Mouse (Mus musculus) hindbrain, embryonic 16.5 days (tissue): ENCODE measurements at regions not wholly inside any gene's neighbourhood (a gene's known extent, or its start where the extent isn't known, plus 50 kb on each side); places are given as distances from the start of the nearest gene placed in this dataset.
"Not testable (repeated sequence)": the region's sequence is repeated elsewhere in the genome, so short reads cannot be mapped to it uniquely, and the experiment has no call there.

Experiments
- ATAC-seq: fragments of 200-750 bp; cut with Nextera tagmentation; 2 replicates; pipeline ENCODE4 v1.8.0; 2017; ENCODE audit warnings: moderate TSS enrichment, moderate library complexity
- H3K27ac ChIP-seq: fragments of 300-500 bp; sonication (generic); 2 replicates; pipeline ENCODE4 v1.5.1; 2014; ENCODE audit warnings: low read depth, mild to moderate bottlenecking, control low read depth, low read length, moderate library complexity
- H3K27me3 ChIP-seq: fragments of 300-500 bp; sonication (generic); replicated peaks from 2 replicates; pipeline ENCODE4 v1.6.1; 2014; ENCODE audit warnings: low read length; ENCODE audit not compliant: control insufficient read depth, insufficient read depth
- H3K36me3 ChIP-seq: fragments of 300-500 bp; sonication (generic); 2 replicates; pipeline ENCODE4 v1.6.1; 2014; ENCODE audit warnings: mild to moderate bottlenecking, low read length, moderate library complexity, mixed read lengths; ENCODE audit not compliant: control insufficient read depth, insufficient read depth
- H3K4me1 ChIP-seq: fragments of 300-500 bp; sonication (generic); 2 replicates; pipeline ENCODE4 v1.6.1; 2014; ENCODE audit warnings: low read depth, low read length; ENCODE audit not compliant: control insufficient read depth, insufficient read depth
- H3K4me2 ChIP-seq: fragments of 300-500 bp; sonication (generic); 2 replicates; pipeline ENCODE4 v1.6.1; 2014; ENCODE audit warnings: mild to moderate bottlenecking, low read length, control low read depth, moderate library complexity
- H3K4me3 ChIP-seq: fragments of 300-500 bp; sonication (generic); 2 replicates; pipeline ENCODE4 v1.5.1; 2014; ENCODE audit warnings: mild to moderate bottlenecking, low read length, control low read depth, moderate library complexity
- H3K9ac ChIP-seq: fragments of 300-500 bp; sonication (generic); 2 replicates; pipeline ENCODE4 v1.6.1; 2014; ENCODE audit warnings: low read depth, mild to moderate bottlenecking, control low read depth, low read length, moderate library complexity
- H3K9me3 ChIP-seq: fragments of 300-500 bp; sonication (generic); 2 replicates; pipeline ENCODE4 v1.6.1; 2014; ENCODE audit warnings: mild to moderate bottlenecking, low read length, moderate library complexity; ENCODE audit not compliant: control insufficient read depth
- WGBS: fragments of 180-500 bp; shearing (Covaris S2); extraction: QIAGEN DNeasy Blood & Tissue Kit; methylation state at CpG from one replicate; pipeline ENCODE4 v1.1.7; 2014; 5-methylcytosine and 5-hydroxymethylcytosine counted together

GRCm38 (mm10) chr10:118050152-118050641 is 91.4 kb upstream of the Mdm1 start:
- no peaks in the 10 kb centered on the region for H3K27me3 ChIP-seq
- no peaks in the 10 kb centered on the region for H3K36me3 ChIP-seq
- no peak overlapping the region for H3K4me3 ChIP-seq
- no peak for ATAC-seq
- no peaks in the 10 kb centered on the region; the same call in 1 of the 2 replicates for H3K9me3 ChIP-seq
- H3K4me1 ChIP-seq, result no peaks in the 10 kb centered on the region
- no peak overlapping the region for H3K9ac ChIP-seq
- 90% methylated on average over 5 of the region's 5 CpGs for WGBS
- no peak overlapping the region for H3K27ac ChIP-seq
- H3K4me2 ChIP-seq, result no peak overlapping the region

DNA sequence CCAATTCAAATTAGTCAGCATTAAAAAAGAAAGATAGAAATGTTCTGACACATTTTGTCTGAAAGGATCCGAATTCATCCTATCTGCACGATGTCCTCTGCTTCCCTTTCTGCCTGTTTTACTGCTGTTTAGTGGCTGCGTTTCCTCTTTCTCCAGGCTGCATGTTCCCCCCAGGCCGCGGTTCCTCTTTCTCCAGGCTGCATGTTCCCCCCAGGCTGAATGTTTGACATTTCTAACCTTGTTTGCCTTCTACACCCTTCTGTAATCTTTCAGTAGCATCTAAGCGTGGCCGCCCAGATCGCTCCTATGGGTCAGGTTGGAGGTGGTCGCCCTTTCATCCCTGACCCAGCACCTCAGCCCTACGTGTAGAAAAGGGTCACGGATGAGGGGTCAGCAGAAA is 89.6 kb upstream of the Mdm1 start:
- peaks cover 2% of the 10 kb centered on the region for H3K4me1 ChIP-seq
- no peaks in the 10 kb centered on the region for H3K27me3 ChIP-seq
- no peak overlapping the region for H3K4me2 ChIP-seq
- 84% methylated on average over 11 of the region's 11 CpGs for WGBS
- H3K36me3 ChIP-seq, result no peaks in the 10 kb centered on the region
- no peak for ATAC-seq
- no peak overlapping the region for H3K27ac ChIP-seq
- H3K9me3 ChIP-seq, result no peaks in the 10 kb centered on the region; the same call in 1 of the 2 replicates
- no peak overlapping the region for H3K4me3 ChIP-seq
- H3K9ac ChIP-seq, result no peak overlapping the region

DNA sequence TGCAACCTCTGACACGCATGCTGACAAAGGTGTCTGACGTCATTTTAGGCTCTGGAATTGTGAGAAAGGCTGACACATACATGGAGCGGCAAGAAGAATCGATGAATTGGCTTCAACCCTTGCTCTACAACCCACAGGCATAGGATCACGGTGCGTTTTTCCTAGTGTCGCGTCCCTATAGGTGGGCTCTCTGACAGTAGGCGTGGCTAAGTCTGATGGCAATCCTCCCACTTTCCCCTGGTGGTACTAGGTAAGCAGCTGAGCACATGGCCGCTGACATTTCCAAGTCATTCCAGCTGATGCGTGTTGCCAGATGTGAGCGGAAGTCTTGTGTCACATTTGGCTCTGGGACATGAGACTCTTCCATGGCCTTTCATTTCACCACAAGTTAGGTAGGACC is 89.1 kb upstream of the Mdm1 start:
- peaks cover 7% of the 10 kb centered on the region for H3K4me1 ChIP-seq
- no peak overlapping the region for H3K27ac ChIP-seq
- H3K9me3 ChIP-seq, result no peaks in the 10 kb centered on the region; the same call in 1 of the 2 replicates
- 89% methylated on average over 12 of the region's 12 CpGs for WGBS
- H3K4me3 ChIP-seq, result no peak overlapping the region
- H3K27me3 ChIP-seq, result no peaks in the 10 kb centered on the region
- no peak overlapping the region for H3K4me2 ChIP-seq
- no peak for ATAC-seq
- no peaks in the 10 kb centered on the region for H3K36me3 ChIP-seq
- H3K9ac ChIP-seq, result no peak overlapping the region

- Histone ChIP-seq H3K4me2 (no peak overlapping the region), H3K27ac (no peak overlapping the region), H3K4me3 (no peak overlapping the region), H3K9me3 (no peaks in the 10 kb centered on the region; the same call in 1 of the 2 replicates), H3K27me3 (no peaks in the 10 kb centered on the region), H3K4me1 (peaks cover 7% of the 10 kb centered on the region), H3K9ac (no peak overlapping the region), H3K36me3 (no peaks in the 10 kb centered on the region)
- 90% methylated on average over 5 of the region's 5 CpGs for WGBS
- ATAC-seq, result no peak
These were observed 88.6 kb upstream of the Mdm1 start for GRCm38 (mm10) chr10:118053037-118053436.

- Histone ChIP-seq H3K27me3 (no peaks in the 10 kb centered on the region), H3K4me3 (no peak overlapping the region), H3K4me1 (peaks cover 7% of the 10 kb centered on the region), H3K9me3 (no peaks in the 10 kb centered on the region; the same call in 1 of the 2 replicates), H3K27ac (peak overlapping the region; percentile 36; the same call in 1 of the 2 replicates), H3K4me2 (peak overlapping the region; percentile 29), H3K36me3 (no peaks in the 10 kb centered on the region), H3K9ac (no peak overlapping the region)
- WGBS, result 28% methylated on average over 9 of the region's 9 CpGs
- peak; percentile 48; the same call in 1 of the 2 replicates for ATAC-seq
These were observed 84.8 kb upstream of the Mdm1 start for GRCm38 (mm10) chr10:118056789-118057271.

- WGBS, result 75% methylated on average over 3 of the region's 3 CpGs
- Histone ChIP-seq H3K4me3 (no peak overlapping the region), H3K27ac (no peak overlapping the region; the same call in 1 of the 2 replicates), H3K9ac (no peak overlapping the region), H3K27me3 (no peaks in the 10 kb centered on the region), H3K4me1 (peaks cover 7% of the 10 kb centered on the region), H3K36me3 (no peaks in the 10 kb centered on the region), H3K9me3 (no peaks in the 10 kb centered on the region; the same call in 1 of the 2 replicates), H3K4me2 (no peak overlapping the region)
- no peak for ATAC-seq
These were observed 84.1 kb upstream of the Mdm1 start for GRCm38 (mm10) chr10:118057516-118057915.

GRCm38 (mm10) chr10:118064816-118065216 is 76.8 kb upstream of the Mdm1 start:
- no peaks in the 10 kb centered on the region for H3K4me1 ChIP-seq
- no peak overlapping the region for H3K9ac ChIP-seq
- no peak overlapping the region for H3K27ac ChIP-seq
- no peak overlapping the region for H3K4me2 ChIP-seq
- ATAC-seq, result no peak
- H3K36me3 ChIP-seq, result no peaks in the 10 kb centered on the region
- H3K4me3 ChIP-seq, result no peak overlapping the region
- 70% methylated on average over 7 of the region's 7 CpGs for WGBS
- no peaks in the 10 kb centered on the region for H3K27me3 ChIP-seq
- no peaks in the 10 kb centered on the region for H3K9me3 ChIP-seq

DNA sequence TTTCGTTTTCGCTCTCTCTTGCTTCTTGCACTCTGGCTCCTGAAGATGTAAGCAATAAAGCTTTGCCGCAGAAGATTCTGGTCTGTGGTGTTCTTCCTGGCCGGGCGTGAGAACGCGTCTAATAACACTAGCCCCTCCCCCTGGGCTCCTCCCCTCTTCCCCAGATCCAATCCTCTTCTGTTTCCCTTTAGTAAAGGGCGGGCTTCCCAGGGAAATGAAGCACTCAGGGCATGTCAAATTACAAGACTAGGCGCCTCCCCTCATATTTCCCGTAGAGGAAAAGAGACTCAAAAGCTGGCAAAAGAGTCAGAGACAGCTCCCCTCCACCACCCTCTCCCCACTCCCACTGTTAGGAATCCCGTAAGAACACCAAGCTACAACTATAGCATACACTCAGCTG is 65.3 kb upstream of the Mdm1 start:
- H3K9ac ChIP-seq, H3K9me3 ChIP-seq, H3K27me3 ChIP-seq, H3K4me2 ChIP-seq, H3K27ac ChIP-seq, H3K36me3 ChIP-seq, H3K4me1 ChIP-seq, ATAC-seq, H3K4me3 ChIP-seq: not testable (repeated sequence)
- 96% methylated on average over 8 of the region's 11 CpGs for WGBS

- Histone ChIP-seq H3K27ac (no peak overlapping the region), H3K9me3 (peaks cover 3% of the 10 kb centered on the region; the same call in 1 of the 2 replicates), H3K4me2 (no peak overlapping the region), H3K9ac (no peak overlapping the region), H3K4me1 (no peaks in the 10 kb centered on the region), H3K27me3 (no peaks in the 10 kb centered on the region), H3K36me3 (no peaks in the 10 kb centered on the region), H3K4me3 (no peak overlapping the region)
- 83% methylated on average over 5 of the region's 5 CpGs for WGBS
- ATAC-seq, result no peak
These were observed 59.9 kb upstream of the Mdm1 start for GRCm38 (mm10) chr10:118081636-118082166.
